10 mouse cellular contexts compared by ENCODE assay signal in the genomic region with DNA sequence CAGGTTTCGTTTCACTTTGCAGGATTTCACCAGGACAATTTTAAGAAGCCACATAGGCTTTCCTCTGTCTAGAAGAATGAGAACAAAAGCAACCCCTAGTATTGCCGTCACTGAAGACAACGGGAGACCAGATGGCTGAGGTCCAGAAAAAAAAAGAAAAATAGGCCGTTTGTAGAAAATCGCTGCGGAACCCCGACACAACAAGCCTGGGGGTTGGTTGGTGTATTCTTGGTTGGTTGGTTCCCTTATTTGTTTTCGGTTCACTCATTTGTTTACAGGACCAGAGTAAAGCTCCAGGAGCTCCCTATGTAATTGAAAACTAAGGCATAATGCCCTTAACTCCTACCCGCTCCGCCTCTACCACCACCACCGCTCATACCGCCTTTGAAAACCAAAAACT. TPM values are rescaled to one million over a fixed set of nuclear protein-coding genes. Genes with fewer than 3 reads are reported as not detected.
DNase-seq lines count a peak whose midpoint lies in the region; ATAC-seq and TF ChIP-seq lines count a peak whose summit lies in the region.
"Had no signal": no experiment of that assay in that cellular context is flagged by ENCODE, and none has a peak within 500 bp of the region (broad histone marks: within the 10 kb centered on the region; RNA-seq: fewer than 3 reads in every experiment).

No protein-coding gene starts in this region.

- no peaks in the 10 kb centered on the region for H3K4me1 ChIP-seq in embryonic fibroblast, embryonic 13.5 days (ENCODE audit: control insufficient read depth, insufficient read depth, low read length)
- peaks cover 23% of the 10 kb centered on the region for H3K4me1 ChIP-seq in limb, embryonic 10.5 days
- H3K4me1 ChIP-seq in neural tube, embryonic 13.5 days (replicated peaks) = peaks cover 15% of the 10 kb centered on the region

- TF ChIP-seq POLR2A in embryonic fibroblast, embryonic 13.5 days (IDR thresholded peaks at IDR 0.05; ENCODE audit: low read depth, low read length) = no peak

- under 1% methylated on average over 12 of the region's 12 CpGs for WGBS in limb, embryonic 10.5 days
- under 1% methylated on average over 12 of the region's 12 CpGs for WGBS in neural tube, embryonic 13.5 days

- H3K9me3 ChIP-seq in limb, embryonic 10.5 days (replicated peaks) = no peaks in the 10 kb centered on the region
- no peaks in the 10 kb centered on the region for H3K9me3 ChIP-seq in neural tube, embryonic 13.5 days

- DNase-seq in left cerebral cortex, adult 2 months (ENCODE audit: extremely low spot score in 1 of 2, low spot score in 2 of 2) = no peak
- no peak for DNase-seq in left cerebral cortex, adult 9 months (ENCODE audit: low spot score in 2 of 2)
- DNase-seq in limb, embryonic 10.5 days (ENCODE audit: low spot score) = peak; percentile 38
- DNase-seq in left cerebral cortex, adult 18-20 months (ENCODE audit: low spot score in 2 of 2) = no peak
- DNase-seq in urinary bladder, adult 2 months (ENCODE audit: low spot score) = no peak
- DNase-seq in layer of hippocampus, adult 18-20 months (ENCODE audit: low spot score in 2 of 2) = no peak
- DNase-seq: thymus, adult 18-20 months had no signal

- ATAC-seq in neural tube, embryonic 13.5 days (ENCODE audit: low read depth) = peak; percentile 15; the same call in 1 of the 2 replicates

- peak overlapping the region; percentile 55 for H3K4me2 ChIP-seq in neural tube, embryonic 13.5 days

- H3K27ac ChIP-seq in left cerebral cortex, adult 2 months = no peak overlapping the region; the same call in 1 of the 2 replicates
- H3K27ac ChIP-seq in embryonic fibroblast, embryonic 13.5 days (ENCODE audit: insufficient read depth, low read length) = no peak overlapping the region
- H3K27ac ChIP-seq in limb, embryonic 10.5 days = no peak overlapping the region
- no peak overlapping the region for H3K27ac ChIP-seq in neural tube, embryonic 13.5 days (replicated peaks)

- peak overlapping the region; percentile 36 for H3K4me3 ChIP-seq in left cerebral cortex, adult 2 months
- peak overlapping the region; percentile 20; the same call in 1 of the 2 replicates for H3K4me3 ChIP-seq in embryonic fibroblast, embryonic 13.5 days (ENCODE audit: insufficient read depth, low read length)
- H3K4me3 ChIP-seq in limb, embryonic 10.5 days = peak overlapping the region; percentile 18
- peak overlapping the region; percentile 32 for H3K4me3 ChIP-seq in neural tube, embryonic 13.5 days

- peaks cover 100% of the 10 kb centered on the region for H3K27me3 ChIP-seq in limb, embryonic 10.5 days (ENCODE audit: low read depth, poor library complexity, severe bottlenecking)
- H3K27me3 ChIP-seq in neural tube, embryonic 13.5 days = peaks cover 99% of the 10 kb centered on the region

- no peak for TF ChIP-seq CTCF in left cerebral cortex, adult 2 months (IDR thresholded peaks at IDR 0.05)
- TF ChIP-seq CTCF in embryonic fibroblast, embryonic 13.5 days (IDR thresholded peaks at IDR 0.05; ENCODE audit: borderline replicate concordance, insufficient read depth, low read length) = no peak

- H3K9ac ChIP-seq in neural tube, embryonic 13.5 days = no peak overlapping the region

- no peaks in the 10 kb centered on the region for H3K36me3 ChIP-seq in limb, embryonic 10.5 days
- H3K36me3 ChIP-seq in neural tube, embryonic 13.5 days = no peaks in the 10 kb centered on the region

- intact Hi-C loops in left cerebral cortex, adult 2 months (cut with DNase I) = loop anchor here (1.0 to 5.0 kb wide), 6 partner anchors 59 to 731 kb away; partner anchors contain the start of gene A530084C06Rik

RNA-seq across cellular contexts. Expression of gene Foxf2, which starts 7.6 kb away (rescaled TPM):
- 1 to 10 TPM; 4.6 to 4.9 TPM for total RNA-seq in left cerebral cortex, adult 2 months (2021)
- polyA plus RNA-seq in embryonic fibroblast, embryonic 13.5 days (2011; ENCODE audit: insufficient read length, low read depth, missing spikeins) = 1.4 and 2.0 TPM in 2 replicates
- 0.44 and 0.75 TPM in 2 replicates for polyA plus RNA-seq in limb, embryonic 10.5 days (2016; fragmentation: Nextera tagmentation; extraction: Ambion mirVana)
- 5.0 and 5.5 TPM in 2 replicates for polyA plus RNA-seq in neural tube, embryonic 13.5 days (2015; fragmentation: Nextera tagmentation; extraction: Ambion mirVana)
- 1 to 10 TPM; 5.9 to 6.0 TPM for total RNA-seq in left cerebral cortex, adult 18-20 months (2021)
- polyA plus RNA-seq in urinary bladder, adult 2 months (2012; rRNA removed) = 14.1 and 15.0 TPM in 2 replicates
- total RNA-seq in layer of hippocampus, adult 18-20 months (2021) = 1 to 10 TPM; 4.0 to 5.5 TPM
- total RNA-seq: megakaryocyte progenitor cell, adult 5-6 weeks had no signal

RNA-seq across cellular contexts. Expression of gene A530084C06Rik, which starts 58.9 kb away (rescaled TPM):
- under 1 TPM; 0.38 to 0.49 TPM for total RNA-seq in left cerebral cortex, adult 2 months (2021)
- polyA plus RNA-seq in embryonic fibroblast, embryonic 13.5 days (2011; ENCODE audit: insufficient read length, low read depth, missing spikeins) = not detected in 2 replicates
- polyA plus RNA-seq in limb, embryonic 10.5 days (2016; fragmentation: Nextera tagmentation; extraction: Ambion mirVana) = not detected in 2 replicates
- not detected in 2 replicates for polyA plus RNA-seq in neural tube, embryonic 13.5 days (2015; fragmentation: Nextera tagmentation; extraction: Ambion mirVana)
- under 1 TPM; 0.30 to 0.53 TPM for total RNA-seq in left cerebral cortex, adult 18-20 months (2021)
- 0.96 and 1.1 TPM in 2 replicates for polyA plus RNA-seq in urinary bladder, adult 2 months (2012; rRNA removed)
- total RNA-seq in layer of hippocampus, adult 18-20 months (2021) = under 1 TPM; 0.48 to 0.92 TPM
- total RNA-seq: megakaryocyte progenitor cell, adult 5-6 weeks had no signal
